Mouse (Mus musculus): ENCODE measurements at regions not wholly inside any gene's neighbourhood (a gene's known extent, or its start where the extent isn't known, plus 50 kb on each side); places are given as distances from the start of the nearest gene placed in this dataset.

GRCm38 (mm10) chr11:64610724-64611123, 174.3 kb upstream of the F930015N05Rik start:
- H3K36me3 ChIP-seq (ENCODE audit: control insufficient read depth in 1 of 2, insufficient read depth in 2 of 2, low read length in 2 of 2), result no peaks in the 10 kb centered on the region
- no peaks in the 10 kb centered on the region for H3K4me1 ChIP-seq (ENCODE audit: control insufficient read depth in 1 of 2, insufficient read depth in 2 of 2, low read length in 2 of 2)
- DNase-seq (ENCODE audit: low read depth, low spot score), result no peak
- no peak overlapping the region for H3K9ac ChIP-seq (ENCODE audit: control insufficient read depth, low read depth, low read length, poor library complexity, severe bottlenecking)
- H3K79me2 ChIP-seq (ENCODE audit: control insufficient read depth, insufficient read depth, low read length, poor library complexity), result no peaks in the 10 kb centered on the region
- H3K9me3 ChIP-seq (replicated peaks; ENCODE audit: insufficient read depth, low read length), result no peaks in the 10 kb centered on the region
- H3K27ac ChIP-seq (ENCODE audit: control insufficient read depth, low read depth, low read length), result no peak overlapping the region
- no peak for TF ChIP-seq MEF2A (IDR thresholded peaks at IDR 0.05; ENCODE audit: extremely low read depth, insufficient replicate concordance, low read depth, low read length, poor library complexity, severe bottlenecking)
- no peak for TF ChIP-seq ZMIZ1 (IDR thresholded peaks at IDR 0.05; ENCODE audit: low read depth, low read length)
- no peak for TF ChIP-seq MAX (IDR thresholded peaks at IDR 0.05; ENCODE audit: low read length)
- TF ChIP-seq ZNF384 (IDR thresholded peaks at IDR 0.05; ENCODE audit: low read depth, low read length), result no peak
- TF ChIP-seq USF2 (IDR thresholded peaks at IDR 0.05; ENCODE audit: borderline replicate concordance in 1 of 2, insufficient read depth in 1 of 2, low read depth in 1 of 2, low read length in 2 of 2), result no peak
- TF ChIP-seq TBP (IDR thresholded peaks at IDR 0.05; ENCODE audit: low read depth, low read length), result no peak
- TF ChIP-seq GABPA (IDR thresholded peaks at IDR 0.05; ENCODE audit: low read depth, low read length), result no peak
- TF ChIP-seq NRF1 (IDR thresholded peaks at IDR 0.05; ENCODE audit: insufficient read depth, low read depth, low read length, poor library complexity, severe bottlenecking), result no peak
- TF ChIP-seq JUND (IDR thresholded peaks at IDR 0.05; ENCODE audit: low read depth, low read length), result no peak
- no peak for TF ChIP-seq SIN3A (IDR thresholded peaks at IDR 0.05; ENCODE audit: low read length)
- no peak for TF ChIP-seq MAZ (IDR thresholded peaks at IDR 0.05; ENCODE audit: low read depth, low read length)
- TF ChIP-seq MAFK (IDR thresholded peaks at IDR 0.05; ENCODE audit: borderline replicate concordance, low read depth, low read length), result no peak
- no peak for TF ChIP-seq POLR2AphosphoS5 (IDR thresholded peaks at IDR 0.05; ENCODE audit: borderline replicate concordance, low read depth, low read length)
- TF ChIP-seq MXI1 (IDR thresholded peaks at IDR 0.05; ENCODE audit: low read depth, low read length), result no peak
- TF ChIP-seq ETS1 (IDR thresholded peaks at IDR 0.05; ENCODE audit: low read depth, low read length), result no peak
- TF ChIP-seq E2F4 (IDR thresholded peaks at IDR 0.05; ENCODE audit: borderline replicate concordance, low read depth, low read length), result no peak
- TF ChIP-seq TAL1 (IDR thresholded peaks at IDR 0.05; ENCODE audit: low read length), result no peak
- no peak for TF ChIP-seq GATA1 (IDR thresholded peaks at IDR 0.05; ENCODE audit: low read depth, low read length)
- H3K27me3 ChIP-seq (ENCODE audit: control insufficient read depth in 1 of 2, insufficient read depth in 2 of 2, low read length in 2 of 2), result no peaks in the 10 kb centered on the region
- no peak overlapping the region for H3K4me3 ChIP-seq (ENCODE audit: control insufficient read depth in 1 of 2, insufficient read depth in 1 of 2, low read depth in 2 of 2, low read length in 2 of 2)

DNA sequence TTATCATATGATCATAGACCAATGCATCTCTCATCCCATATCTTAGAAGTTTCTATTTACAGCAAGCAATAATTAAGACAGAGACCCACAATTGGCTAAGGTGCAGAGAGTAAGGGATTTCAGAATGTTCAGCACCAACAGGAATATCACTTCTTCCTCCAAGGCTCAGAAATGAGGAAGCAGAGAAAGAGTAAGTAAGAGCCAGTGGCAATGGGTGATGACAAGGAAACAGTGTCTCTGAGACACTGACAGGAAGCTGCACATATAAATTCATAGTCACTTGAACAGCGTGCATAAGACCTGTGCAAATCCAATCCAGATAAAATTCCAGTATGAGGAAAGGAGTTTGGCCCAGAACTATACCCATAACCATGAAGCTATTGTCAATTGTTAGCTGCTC, 178.7 kb upstream of the F930015N05Rik start:
- Histone ChIP-seq H3K9me3 (replicated peaks; ENCODE audit: insufficient read depth, low read length) (no peaks in the 10 kb centered on the region), H3K4me3 (ENCODE audit: control insufficient read depth in 1 of 2, insufficient read depth in 1 of 2, low read depth in 2 of 2, low read length in 2 of 2) (no peak overlapping the region)
- TF ChIP-seq MAFK (IDR thresholded peaks at IDR 0.05; ENCODE audit: borderline replicate concordance, low read depth, low read length) (no peak), NRF1 (IDR thresholded peaks at IDR 0.05; ENCODE audit: insufficient read depth, low read depth, low read length, poor library complexity, severe bottlenecking) (no peak), MYB (IDR thresholded peaks at IDR 0.05; ENCODE audit: low read depth, low read length) (no peak), POLR2A (IDR thresholded peaks at IDR 0.05; ENCODE audit: control insufficient read depth in 1 of 2, insufficient read depth in 1 of 2, low read depth in 1 of 2, low read length in 2 of 2, poor library complexity in 1 of 2) (no peak), USF1 (IDR thresholded peaks at IDR 0.05; ENCODE audit: low read depth, low read length) (no peak), ELF1 (IDR thresholded peaks at IDR 0.05; ENCODE audit: low read depth, low read length) (no peak), RCOR1 (IDR thresholded peaks at IDR 0.05; ENCODE audit: low read depth, low read length) (no peak), NELFE (IDR thresholded peaks at IDR 0.05; ENCODE audit: low read depth, low read length) (no peak), USF2 (IDR thresholded peaks at IDR 0.05; ENCODE audit: borderline replicate concordance in 1 of 2, insufficient read depth in 1 of 2, low read depth in 1 of 2, low read length in 2 of 2) (no peak), KAT2A (conservative IDR thresholded peaks at IDR 0.05; ENCODE audit: low read depth, low read length) (no peak), GABPA (IDR thresholded peaks at IDR 0.05; ENCODE audit: low read depth, low read length) (no peak), CTCF (IDR thresholded peaks at IDR 0.05 in 2 of 3, conservative IDR thresholded peaks at IDR 0.05 in 1 of 3; ENCODE audit: control insufficient read depth in 1 of 3, insufficient read depth in 1 of 3, low read depth in 2 of 3, low read length in 3 of 3, poor library complexity in 1 of 3, severe bottlenecking in 1 of 3) (no peak), GATA1 (IDR thresholded peaks at IDR 0.05; ENCODE audit: low read depth, low read length) (no peak)

More for the DNA sequence above, 178.7 kb upstream of the F930015N05Rik start:
- Histone ChIP-seq H3K27me3 (ENCODE audit: control insufficient read depth in 1 of 2, insufficient read depth in 2 of 2, low read length in 2 of 2) (no peaks in the 10 kb centered on the region), H3K4me1 (ENCODE audit: control insufficient read depth in 1 of 2, insufficient read depth in 2 of 2, low read length in 2 of 2) (no peaks in the 10 kb centered on the region), H3K27ac (ENCODE audit: control insufficient read depth, low read depth, low read length) (no peak overlapping the region), H3K36me3 (ENCODE audit: control insufficient read depth in 1 of 2, insufficient read depth in 2 of 2, low read length in 2 of 2) (no peaks in the 10 kb centered on the region), H3K79me2 (ENCODE audit: control insufficient read depth, insufficient read depth, low read length, poor library complexity) (no peaks in the 10 kb centered on the region), H3K9ac (ENCODE audit: control insufficient read depth, low read depth, low read length, poor library complexity, severe bottlenecking) (no peak overlapping the region)
- DNase-seq (ENCODE audit: low read depth, low spot score), result no peak

All from MEL (cell line).